Mouse (Mus musculus) heart, postnatal 14 days (tissue): ENCODE measurements around the gene Plxnd1. TPM values are rescaled to one million over a fixed set of nuclear protein-coding genes. Genes with fewer than 3 reads are reported as not detected.

Source experiments
- DNase-seq, 2 experiments: peaks; one replicate each; pipeline ENCODE4 v3.0.0; 2021 to 2022
- intact Hi-C: fragments of 180-260 bp; cut with DNase I; formaldehyde crosslinking; loops from one replicate; pipeline ENCODE4 v1.15.1; 2025
- total RNA-seq, 2 experiments: library from RNA; stranded (reverse); gene quantifications; 2 replicates each; pipeline ENCODE4 v1.2.3; 2021

Gene Plxnd1
- total RNA-seq, 2 experiments from 2014 or later, result 113 to 133 TPM

DNA sequence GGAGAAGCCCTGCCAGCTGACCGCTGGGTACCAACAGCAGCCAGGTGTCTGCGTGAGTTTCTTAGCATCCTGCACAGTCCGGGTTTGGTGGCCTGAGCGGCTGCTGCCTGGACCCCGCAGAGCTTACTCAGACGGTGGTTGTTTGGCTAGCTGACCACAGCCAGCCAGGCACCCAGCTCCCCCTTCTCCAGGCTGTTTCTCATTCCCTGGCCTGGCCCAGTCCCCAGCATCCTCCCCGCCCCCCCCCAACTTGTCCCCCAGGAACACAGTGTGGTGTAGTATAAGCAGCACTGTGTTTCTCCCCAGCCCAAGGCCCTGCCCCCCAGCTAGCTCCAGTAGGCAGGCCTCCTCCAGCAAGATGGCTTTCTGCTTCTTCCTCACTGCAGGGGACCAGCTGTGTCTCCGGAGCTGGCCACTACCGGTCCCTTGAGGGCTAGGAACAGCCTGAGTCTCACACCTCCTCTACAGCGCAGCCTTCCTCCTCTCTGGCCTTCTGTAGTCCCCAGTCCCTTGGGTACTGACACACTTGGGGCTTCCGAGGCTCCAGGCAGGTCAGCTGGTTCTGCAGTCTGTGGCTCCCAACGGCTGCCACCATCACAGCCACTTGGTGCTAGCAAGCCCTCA, 8.2 kb downstream of the Plxnd1 start:
- intact Hi-C loops, result no loop called here
- DNase-seq, result no peak

DNA sequence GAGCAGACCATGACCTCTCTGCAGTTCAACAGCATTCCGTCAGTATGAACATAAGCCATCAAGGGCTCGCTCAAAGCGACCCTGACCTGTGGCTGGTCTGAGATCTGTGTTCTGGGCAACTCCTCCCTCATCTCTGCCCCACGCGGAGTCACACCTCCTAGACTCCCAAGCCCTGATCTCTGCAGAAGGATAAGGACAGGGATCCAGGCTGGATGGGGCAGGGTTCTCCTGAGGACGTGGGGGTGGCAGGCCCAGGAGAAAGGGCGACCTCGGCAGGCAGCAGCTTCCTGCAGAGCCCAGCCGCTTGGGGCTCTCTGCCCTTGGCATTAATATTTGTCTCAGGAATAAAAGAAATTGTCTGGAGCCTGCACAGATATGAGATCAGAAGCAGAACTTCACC, 9.2 kb downstream of the Plxnd1 start:
- DNase-seq, result no peak
- intact Hi-C loops, result no loop called here

DNA sequence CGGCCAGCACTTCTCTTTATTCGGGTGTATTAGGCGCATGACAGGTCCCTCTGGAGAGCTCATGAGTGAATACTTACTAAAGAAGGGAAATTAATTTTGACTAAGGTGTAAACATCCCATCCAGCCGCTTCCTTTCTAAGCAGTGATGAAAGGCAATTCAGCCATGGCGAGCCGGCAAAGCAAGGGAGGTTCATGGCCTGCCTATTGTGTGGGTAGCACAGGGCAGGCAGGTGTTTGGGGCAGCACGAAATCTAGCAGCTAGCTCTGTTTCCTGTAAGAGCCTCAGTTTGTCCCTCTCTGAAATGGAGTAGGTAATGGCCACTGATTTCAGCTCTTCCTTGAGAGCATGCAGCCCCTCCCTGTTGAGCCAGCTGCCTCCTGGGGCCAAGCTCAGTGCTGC, 10.2 kb downstream of the Plxnd1 start:
- intact Hi-C loops, result no loop called here
- DNase-seq, result no peak

DNA sequence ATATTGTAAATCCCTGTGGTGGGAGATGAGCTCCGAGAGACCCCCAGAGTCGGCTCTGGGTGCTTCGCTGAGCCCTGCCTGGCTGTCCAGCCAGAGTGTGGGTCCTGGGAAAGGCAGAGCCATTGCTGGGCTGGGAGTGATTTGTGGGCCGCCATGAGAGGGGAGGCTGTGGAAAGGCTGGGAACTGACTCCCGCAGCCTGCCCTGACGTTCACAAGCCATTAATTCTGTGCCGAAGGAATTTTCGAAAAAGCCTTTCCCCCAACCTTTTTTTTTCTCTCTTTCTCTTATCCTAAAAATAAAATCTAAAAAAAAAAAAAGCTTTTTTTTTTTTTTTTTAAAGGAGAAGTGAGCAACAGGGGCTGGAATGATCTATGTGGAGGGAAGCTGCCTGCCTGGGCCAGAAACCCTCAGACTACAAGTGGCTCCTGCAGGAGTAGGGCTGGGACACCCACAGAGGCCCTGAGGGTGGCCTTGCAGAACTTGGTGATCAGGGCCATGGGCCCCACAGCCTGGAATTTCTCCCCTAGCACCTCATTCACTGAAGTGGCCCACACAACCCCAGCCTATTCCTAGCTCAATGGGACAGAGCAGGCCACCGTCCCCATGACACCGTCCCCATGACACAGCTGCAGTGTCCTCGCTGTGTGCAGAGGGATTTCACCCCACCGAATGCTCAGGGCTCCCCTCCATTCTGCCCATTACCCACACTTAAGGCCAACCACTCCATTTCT, 11.3 kb downstream of the Plxnd1 start:
- intact Hi-C loops, result no loop called here
- no peak for DNase-seq

DNA sequence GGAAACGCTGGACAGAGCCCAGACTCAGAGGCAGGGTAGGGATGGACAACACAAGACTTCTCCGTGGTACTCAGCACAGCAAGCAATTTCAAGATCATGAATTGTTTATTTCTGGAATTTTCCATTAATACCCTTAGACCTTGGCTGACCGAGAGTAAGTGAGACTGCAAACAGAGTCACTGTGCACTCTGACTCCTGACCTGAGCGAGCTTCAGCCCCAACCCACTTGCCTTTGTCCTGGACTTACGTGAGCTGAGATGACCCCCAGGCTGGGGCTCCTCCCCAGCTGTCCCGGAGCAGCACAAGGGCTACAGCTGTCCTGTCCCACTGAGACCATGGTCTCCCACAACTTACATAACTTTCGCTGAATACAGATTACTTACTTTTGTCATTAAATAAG, 11.9 kb downstream of the Plxnd1 start:
- no peak for DNase-seq
- intact Hi-C loops, result no loop called here

DNA sequence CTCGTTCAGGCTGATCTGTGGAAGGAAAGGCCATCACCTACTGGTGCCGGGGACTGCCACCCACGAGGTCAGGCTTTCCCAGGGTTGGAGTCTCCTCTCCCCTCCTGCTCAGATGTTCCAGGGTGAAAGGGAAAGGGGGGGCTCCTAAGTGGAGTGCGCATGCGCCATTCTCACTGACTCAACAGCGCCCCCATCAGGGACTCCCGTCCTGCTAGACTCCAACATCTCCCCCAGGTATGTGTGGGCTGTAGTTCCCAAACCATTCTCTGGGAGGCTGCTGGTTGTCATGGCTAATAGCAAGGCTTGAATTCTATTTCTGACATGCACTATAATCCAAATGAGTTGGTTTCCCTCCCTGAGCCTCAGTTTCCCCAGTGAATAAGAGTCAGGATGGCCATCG, 16.2 kb downstream of the Plxnd1 start:
- intact Hi-C loops, result no loop called here
- no peak for DNase-seq

DNA sequence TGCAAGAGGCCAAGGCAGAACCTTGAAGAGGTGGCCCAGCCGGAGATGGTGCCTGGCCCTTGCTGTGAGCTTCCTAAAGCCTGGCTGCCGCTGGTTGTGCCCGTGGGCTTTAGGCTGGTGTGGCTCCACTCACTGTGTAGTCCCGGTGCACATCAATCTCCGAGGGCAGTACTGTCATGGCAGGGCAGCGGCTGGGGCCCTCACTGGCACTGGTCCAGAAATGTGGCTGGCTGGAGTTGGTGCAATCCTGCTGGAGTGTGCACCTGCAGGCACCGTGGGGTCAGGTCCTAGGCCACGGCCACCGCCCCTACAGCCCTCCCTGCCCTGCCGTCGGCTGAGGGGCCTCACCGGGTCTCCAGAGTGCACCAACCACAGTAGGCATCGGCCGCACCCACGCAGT, 17.0 kb downstream of the Plxnd1 start:
- intact Hi-C loops, result no loop called here
- DNase-seq, result no peak

DNA sequence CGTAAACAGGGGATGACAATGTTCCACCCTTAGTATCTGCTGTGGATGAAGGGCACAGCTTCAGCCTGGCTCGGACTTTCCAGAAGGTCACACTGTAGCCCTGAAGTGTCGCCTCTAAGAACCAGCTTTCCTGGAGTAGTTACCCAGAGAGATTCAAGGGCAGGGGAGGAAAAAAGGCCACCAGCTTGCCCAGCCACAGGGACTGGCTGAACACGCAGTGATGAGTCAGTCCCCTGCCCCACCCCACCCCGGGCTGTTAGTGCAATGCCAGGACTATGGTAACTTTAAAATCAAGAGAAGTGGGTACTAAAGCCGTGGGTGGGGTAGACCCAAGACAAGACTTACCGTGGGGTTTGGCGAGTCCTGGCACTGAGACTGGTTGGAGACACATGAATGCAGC, 19.2 kb downstream of the Plxnd1 start:
- no peak for DNase-seq
- intact Hi-C loops, result no loop called here

DNA sequence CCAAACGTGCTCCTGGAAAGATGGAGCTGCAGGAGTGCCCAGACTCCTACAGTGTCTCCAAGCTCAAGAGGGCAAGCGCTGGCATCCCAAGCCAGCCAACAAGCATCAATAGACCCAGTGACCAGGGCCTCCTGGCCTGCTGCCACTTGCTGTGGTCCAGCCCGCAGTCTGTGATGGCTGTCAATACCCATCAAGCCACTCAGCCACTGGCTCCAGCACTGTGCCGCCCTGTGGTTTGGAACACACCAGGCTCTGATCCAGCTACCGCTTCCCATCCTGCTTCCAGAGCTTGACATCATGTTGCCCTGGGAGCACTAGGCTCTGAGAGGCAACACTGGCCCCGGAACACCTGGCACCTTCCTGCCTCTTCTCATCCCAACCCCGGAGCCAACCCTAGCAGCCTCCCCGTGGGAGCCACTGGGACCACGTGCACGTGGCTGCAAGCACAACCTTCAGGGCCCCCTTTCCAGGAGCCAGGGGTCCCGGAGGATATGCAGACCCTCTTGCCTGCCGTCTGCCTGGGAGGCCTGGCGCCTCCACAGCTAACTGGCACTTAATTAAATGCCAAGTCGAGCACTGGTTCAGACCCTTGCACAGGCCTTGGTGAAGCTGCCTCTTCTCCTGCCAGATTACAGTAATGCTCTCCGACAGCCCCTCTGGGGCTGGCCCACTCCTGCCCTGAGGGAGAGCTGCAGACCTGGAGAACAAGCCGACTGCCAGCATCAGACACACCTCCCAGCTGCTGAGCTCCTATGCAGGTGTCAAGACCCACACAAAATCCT, 20.7 kb downstream of the Plxnd1 start:
- intact Hi-C loops, result no loop called here
- no peak for DNase-seq

DNA sequence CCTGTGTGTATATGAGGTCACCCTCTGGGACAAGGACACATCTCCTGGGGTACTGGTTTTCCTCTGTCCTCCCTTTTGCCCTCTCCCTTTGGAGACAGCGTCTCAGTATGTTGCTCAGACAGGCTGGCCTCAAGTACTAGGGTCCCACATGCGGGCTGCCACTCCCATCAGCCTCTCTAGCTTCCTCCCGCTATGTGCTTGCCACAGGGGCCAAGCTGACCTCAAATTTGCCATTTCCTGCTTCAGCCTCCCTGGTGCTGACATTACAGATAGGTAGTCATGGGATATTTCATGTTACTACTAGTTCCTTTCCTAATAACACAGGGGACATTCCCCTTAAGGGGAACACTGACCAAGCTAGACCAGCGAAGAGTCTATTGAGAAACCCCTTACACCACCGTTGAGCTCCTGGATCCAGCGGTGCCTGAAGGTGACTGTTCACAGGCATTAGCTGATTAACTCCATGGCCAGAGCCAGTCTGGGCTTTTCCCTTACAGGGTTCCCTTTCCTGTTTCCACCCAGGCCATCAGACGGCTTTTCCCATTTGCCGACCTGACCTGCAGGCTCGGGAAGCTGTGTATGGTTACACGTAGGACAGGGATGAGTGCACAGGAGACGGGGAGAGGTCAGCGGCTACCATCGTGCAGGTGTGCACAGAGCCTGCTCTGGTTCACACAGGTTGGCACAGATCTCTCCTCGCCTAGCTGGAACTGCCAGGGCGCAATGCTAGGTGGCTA, 21.5 kb downstream of the Plxnd1 start:
- DNase-seq, result no peak
- intact Hi-C loops, result no loop called here

DNA sequence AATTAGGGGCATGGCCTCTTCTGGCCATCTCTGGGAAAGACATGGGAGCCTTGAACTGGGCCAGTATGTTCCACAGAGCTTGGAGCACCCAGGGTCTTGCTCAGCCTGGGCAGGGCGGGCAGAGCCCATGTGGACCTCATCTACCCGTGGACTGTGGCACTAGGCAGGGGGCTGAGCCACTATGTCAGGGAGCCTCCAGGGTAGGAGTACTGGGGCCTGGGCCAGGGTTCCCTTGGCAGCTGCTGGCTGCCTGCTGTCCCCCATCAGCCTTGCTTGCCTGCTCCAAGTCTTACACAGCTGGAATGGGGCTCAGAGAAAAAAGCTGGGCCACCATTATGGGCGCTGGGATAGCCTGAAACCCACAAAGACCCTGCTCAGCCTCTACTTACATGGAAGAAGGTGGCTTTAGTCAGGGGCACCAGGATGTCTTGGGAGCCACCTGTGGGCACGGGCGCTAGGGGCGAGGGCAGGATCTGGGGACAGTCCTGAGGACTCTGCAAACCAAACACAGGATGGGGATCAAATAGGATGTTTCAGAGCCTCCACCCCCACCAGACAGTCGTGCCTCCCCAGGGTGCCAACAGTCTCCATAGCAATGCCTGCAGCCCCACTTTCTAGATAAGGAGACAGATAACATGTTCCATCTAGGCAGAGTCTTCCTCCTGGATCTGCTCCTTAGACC, 22.6 kb downstream of the Plxnd1 start:
- DNase-seq, result no peak
- intact Hi-C loops, result no loop called here

DNA sequence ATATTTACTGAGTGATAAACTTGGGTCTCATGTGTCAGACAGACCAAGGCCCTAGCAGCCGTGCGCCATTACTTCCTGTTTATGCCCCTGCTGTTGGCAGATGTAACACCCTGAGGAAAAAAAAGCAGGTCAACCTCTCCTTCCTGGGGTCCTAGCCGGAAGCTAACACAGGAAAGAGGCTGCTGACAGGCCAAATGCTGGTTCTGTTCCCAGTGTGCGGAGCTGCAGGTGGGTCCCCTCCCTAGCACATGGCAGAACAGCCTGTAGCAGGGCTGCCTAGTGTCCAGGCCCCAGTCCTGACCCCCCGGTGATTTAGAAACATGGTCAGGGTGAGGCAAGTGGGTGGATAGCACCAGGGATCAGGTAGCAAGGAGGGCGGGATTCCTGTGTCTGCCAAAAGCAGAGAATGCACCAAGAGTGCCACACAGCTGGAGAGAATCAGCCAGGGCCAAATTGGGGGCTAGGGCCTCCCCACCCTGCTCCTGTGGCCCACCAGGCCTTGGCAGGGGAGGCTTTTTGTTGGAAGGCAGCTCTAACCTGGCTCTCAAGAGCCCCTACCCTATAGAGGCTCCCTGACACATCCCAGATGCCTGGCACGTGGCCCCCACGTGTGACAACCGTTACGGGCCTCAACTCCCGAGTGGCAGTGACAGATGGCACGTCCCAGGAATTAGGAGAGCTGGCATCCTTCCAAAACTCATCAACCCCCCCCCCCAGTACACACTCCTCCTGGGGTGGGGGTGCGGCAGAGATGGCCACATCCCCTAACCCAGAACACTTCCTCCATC, 23.3 kb downstream of the Plxnd1 start:
- intact Hi-C loops, result no loop called here
- DNase-seq, result no peak

DNA sequence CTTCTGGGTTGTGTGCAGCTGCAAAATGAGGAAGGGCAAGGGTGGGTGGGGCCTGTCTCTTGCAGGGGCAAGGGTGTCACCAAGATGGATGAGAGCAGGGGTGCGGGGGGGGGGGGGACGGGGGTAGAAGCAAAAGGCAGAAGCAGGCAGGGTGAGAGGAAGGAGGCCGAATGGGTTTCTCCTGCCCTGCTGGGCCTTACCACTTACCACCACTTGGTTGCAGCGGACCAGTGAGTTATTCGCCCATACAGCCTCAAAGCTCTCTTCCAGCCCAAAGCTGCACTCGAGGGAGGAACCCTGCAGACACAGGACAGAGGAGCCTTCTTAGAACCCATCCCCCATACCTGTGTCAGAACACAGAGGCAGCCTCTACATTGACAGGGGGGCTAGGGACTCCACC, 24.9 kb downstream of the Plxnd1 start:
- intact Hi-C loops, result no loop called here
- no peak for DNase-seq

DNA sequence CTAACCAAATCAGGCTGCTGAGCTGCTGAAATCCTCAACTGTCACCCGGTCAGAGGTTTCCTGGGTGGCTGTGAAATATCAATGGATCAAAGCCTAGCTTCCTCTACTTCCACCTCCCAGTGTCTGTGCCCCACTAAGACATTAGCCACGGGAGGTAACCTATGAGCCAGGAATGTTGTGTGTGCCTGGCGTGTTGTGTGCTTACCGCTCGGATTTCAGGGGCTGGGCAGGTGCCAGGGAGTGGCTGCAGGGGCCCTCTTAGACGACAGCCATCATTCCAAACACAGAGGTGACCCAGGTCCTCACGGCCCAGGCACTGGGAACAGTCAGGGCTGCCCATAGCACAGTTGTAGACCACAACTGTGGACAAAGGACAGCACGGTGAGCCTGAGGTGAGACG, 25.7 kb downstream of the Plxnd1 start:
- DNase-seq, result no peak
- intact Hi-C loops, result no loop called here

DNA sequence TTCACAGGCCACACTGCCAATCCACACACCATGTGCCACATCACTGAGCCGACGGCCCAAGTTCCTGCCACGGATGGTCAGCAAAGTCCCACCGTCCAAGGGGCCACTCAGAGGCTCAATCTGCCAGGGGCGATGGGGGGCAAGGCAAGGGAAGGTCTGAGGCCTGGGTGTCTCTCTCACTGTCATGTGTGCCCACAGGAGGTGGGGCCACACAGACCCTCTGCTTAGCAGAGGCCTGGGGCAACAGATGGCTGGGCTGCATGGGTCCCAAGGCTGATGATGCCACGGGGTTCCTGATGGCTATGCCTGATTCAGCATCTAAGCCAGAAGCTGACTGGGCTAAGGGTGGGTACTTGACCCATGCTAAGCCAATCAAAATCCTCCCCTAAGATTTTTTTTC, 26.1 kb downstream of the Plxnd1 start:
- no peak for DNase-seq
- intact Hi-C loops, result no loop called here

DNA sequence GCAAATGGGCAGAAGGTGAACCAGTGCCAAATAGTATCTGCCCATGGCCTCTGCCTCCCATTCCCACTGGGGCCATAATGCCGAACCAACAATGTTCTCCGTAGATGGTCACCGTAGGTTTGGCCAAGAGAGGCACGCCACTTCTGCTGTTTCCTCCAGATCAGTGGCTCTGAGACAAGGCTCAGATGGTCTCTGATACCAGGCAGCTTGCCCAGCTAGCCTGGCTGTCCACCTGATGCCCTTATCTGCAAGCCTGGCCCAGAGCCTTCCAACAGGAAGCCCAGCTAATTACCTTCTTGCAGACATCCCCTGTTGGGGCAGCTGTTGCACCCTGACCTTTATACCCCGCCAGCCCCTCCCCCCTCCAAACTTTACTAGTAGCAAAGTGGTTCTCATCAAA, 26.7 kb downstream of the Plxnd1 start:
- intact Hi-C loops, result no loop called here
- no peak for DNase-seq

DNA sequence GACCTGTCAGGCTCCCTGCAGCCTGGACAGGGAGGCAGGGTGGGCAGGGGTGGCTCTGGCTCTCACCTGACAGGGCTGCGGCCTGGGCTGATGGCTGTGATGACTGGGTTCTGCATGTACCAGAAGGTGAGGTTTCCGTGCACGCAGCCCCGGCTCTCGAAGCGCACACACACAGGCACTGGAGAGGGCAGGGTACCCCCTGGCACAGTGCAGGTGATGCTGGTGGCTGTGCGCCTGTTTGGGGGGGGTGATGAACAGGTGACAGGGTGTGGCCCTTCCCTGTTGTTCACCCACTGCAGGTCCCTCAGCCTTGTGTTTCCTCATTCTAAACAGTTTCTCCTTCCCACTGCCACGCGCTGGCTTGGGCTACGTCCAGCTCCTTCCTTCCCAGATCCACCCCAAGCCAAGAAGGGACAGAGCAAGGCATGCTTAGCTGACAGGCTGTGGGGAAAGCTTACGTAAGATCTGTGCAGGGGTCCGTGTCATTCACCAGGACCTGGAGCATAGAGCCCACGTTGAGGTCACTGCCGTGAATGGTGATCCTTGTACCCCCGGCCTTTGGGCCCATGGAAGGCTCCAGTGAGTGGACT, 27.4 kb downstream of the Plxnd1 start:
- intact Hi-C loops, result no loop called here
- DNase-seq, result no peak

DNA sequence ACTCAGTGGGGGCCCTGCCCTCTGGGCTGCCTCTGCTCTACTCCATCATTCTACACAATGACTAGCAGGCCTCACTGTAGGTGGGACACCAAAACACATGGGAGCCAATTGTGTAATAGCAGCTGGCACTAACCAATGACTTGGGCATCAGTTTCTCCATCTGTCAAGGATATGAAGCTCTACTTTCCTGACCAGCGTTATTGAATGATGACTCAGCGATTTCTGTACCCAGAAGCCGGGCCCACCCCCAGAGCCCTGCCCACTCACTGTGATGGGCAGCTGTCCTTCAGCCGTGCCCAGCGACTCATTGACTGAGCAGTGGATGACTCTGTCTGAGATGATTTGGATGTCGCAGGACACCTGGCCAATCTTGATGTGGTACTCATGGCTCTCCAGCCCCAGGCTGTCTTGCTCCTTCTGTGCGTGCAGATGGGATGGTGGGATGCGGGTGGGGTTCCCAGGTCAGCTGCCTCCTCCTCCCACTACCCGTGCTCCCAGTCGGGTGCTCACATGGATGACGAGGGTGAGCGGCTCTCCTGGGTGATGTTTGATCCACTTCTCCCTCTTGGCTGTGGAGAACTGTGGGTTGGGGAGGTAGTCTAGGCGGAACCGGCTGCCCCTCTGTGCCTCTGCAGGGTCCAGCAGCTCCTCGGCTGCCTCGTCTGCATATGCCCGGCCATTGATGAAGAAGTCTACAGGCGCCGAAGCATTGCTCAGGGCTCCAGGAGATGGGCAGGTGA, 28.4 kb downstream of the Plxnd1 start:
- intact Hi-C loops, result no loop called here
- DNase-seq, result no peak

DNA sequence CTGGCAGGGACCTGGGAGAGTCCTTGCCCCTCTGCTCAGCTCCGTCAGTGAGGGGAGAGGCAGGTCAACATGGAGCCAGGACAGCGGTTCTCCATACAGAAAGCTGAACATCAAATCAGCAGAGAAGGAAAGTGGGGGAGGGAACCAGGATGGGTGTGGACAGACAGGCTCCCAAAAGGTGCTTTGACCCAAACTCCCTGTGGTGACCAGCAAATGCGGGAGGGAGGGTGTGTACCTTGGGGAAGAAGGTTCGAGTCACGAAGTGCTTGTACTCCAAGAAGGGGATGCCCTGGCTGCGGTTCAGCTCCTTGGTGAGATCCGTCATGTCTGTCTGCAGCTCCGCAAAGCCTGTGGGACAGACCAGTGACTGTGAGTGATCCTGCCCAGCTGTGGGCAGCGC, 31.1 kb downstream of the Plxnd1 start:
- intact Hi-C loops, result loop anchor here (2.0 kb wide), 1 partner anchor 29 kb away; no protein-coding TSS in a partner anchor
- no peak for DNase-seq
